In genomic region chr9:107590773-107591060, GRCm38 (mm10) we compare ENCODE assay signal across 14 mouse cellular contexts. TPM values are rescaled to one million over a fixed set of nuclear protein-coding genes. Genes with fewer than 3 reads are reported as not detected.
DNase-seq lines count a peak whose midpoint lies in the region; ATAC-seq and TF ChIP-seq lines count a peak whose summit lies in the region.
"Had no signal": no experiment of that assay in that cellular context is flagged by ENCODE, and none has a peak within 500 bp of the region (broad histone marks: within the 10 kb centered on the region; RNA-seq: fewer than 3 reads in every experiment).

No protein-coding gene starts in this region.

- peak; percentile 20; the same call in 1 of the 2 replicates for ATAC-seq in intestine, postnatal 0 days
- ATAC-seq in stomach, embryonic 15.5 days (ENCODE audit: insufficient read depth, low FRiP score, low read depth), result no peak
- ATAC-seq in megakaryocyte progenitor cell, adult 5-6 weeks (replicated peaks; ENCODE audit: poor library complexity), result no peak
- ATAC-seq in forebrain, embryonic 13.5 days, result no peak

- peak overlapping the region; percentile 55 for H3K4me3 ChIP-seq in gastrocnemius, adult 2 months
- no peak overlapping the region for H3K4me3 ChIP-seq in liver, adult 2 months (ENCODE audit: insufficient read depth, low read depth, low read length)
- H3K4me3 ChIP-seq in intestine, postnatal 0 days (ENCODE audit: low read depth, low read length), result peak overlapping the region; percentile 26
- no peak overlapping the region for H3K4me3 ChIP-seq in stomach, embryonic 15.5 days (replicated peaks)
- no peak overlapping the region for H3K4me3 ChIP-seq in forebrain, embryonic 13.5 days
- H3K4me3 ChIP-seq: layer of hippocampus, adult 2 months had no signal

- no peak for TF ChIP-seq CTCF in gastrocnemius, adult 2 months (IDR thresholded peaks at IDR 0.05)
- TF ChIP-seq CTCF in liver, adult 2 months (IDR thresholded peaks at IDR 0.05; ENCODE audit: low read depth, low read length), result no peak
- no peak for TF ChIP-seq CTCF in intestine, postnatal 0 days (IDR thresholded peaks at IDR 0.05; ENCODE audit: low read depth)

- H3K27ac ChIP-seq in gastrocnemius, adult 2 months, result peak overlapping the region; percentile 96
- H3K27ac ChIP-seq in liver, adult 2 months (replicated peaks; ENCODE audit: insufficient read depth, low read depth, low read length), result peak overlapping the region; percentile 65
- peak overlapping the region; percentile 95 for H3K27ac ChIP-seq in intestine, postnatal 0 days (ENCODE audit: low read depth, low read length)
- H3K27ac ChIP-seq in stomach, embryonic 15.5 days, result peak overlapping the region; percentile 57; the same call in 1 of the 2 replicates
- no peak overlapping the region for H3K27ac ChIP-seq in forebrain, embryonic 13.5 days
- H3K27ac ChIP-seq: forebrain, embryonic 10.5 days; layer of hippocampus, adult 2 months had no signal

- no peaks in the 10 kb centered on the region for H3K9me3 ChIP-seq in intestine, postnatal 0 days (ENCODE audit: control insufficient read depth)
- no peaks in the 10 kb centered on the region for H3K9me3 ChIP-seq in stomach, embryonic 15.5 days
- H3K9me3 ChIP-seq in forebrain, embryonic 13.5 days (replicated peaks), result no peaks in the 10 kb centered on the region
- H3K9me3 ChIP-seq: forebrain, embryonic 10.5 days had no signal

- peaks cover 4% of the 10 kb centered on the region; the same call in 1 of the 2 replicates for H3K36me3 ChIP-seq in liver, adult 2 months (ENCODE audit: control insufficient read depth, insufficient read depth, low read length)
- H3K36me3 ChIP-seq in intestine, postnatal 0 days (ENCODE audit: control insufficient read depth, insufficient read depth), result peaks cover 37% of the 10 kb centered on the region
- H3K36me3 ChIP-seq in stomach, embryonic 15.5 days, result peaks cover 36% of the 10 kb centered on the region
- peaks cover 48% of the 10 kb centered on the region for H3K36me3 ChIP-seq in forebrain, embryonic 13.5 days (ENCODE audit: poor library complexity, severe bottlenecking)

- H3K4me1 ChIP-seq in liver, adult 2 months (ENCODE audit: control insufficient read depth, insufficient read depth, low read length), result peaks cover 33% of the 10 kb centered on the region
- peaks cover 4% of the 10 kb centered on the region; the same call in 1 of the 2 replicates for H3K4me1 ChIP-seq in intestine, postnatal 0 days (replicated peaks; ENCODE audit: control insufficient read depth, insufficient read depth, low read length)
- H3K4me1 ChIP-seq in stomach, embryonic 15.5 days, result peaks cover 17% of the 10 kb centered on the region
- H3K4me1 ChIP-seq in forebrain, embryonic 13.5 days, result peaks cover 15% of the 10 kb centered on the region

- no peaks in the 10 kb centered on the region for H3K27me3 ChIP-seq in liver, adult 2 months (ENCODE audit: control insufficient read depth, insufficient read depth, low read length)
- H3K27me3 ChIP-seq in intestine, postnatal 0 days (replicated peaks; ENCODE audit: control insufficient read depth, insufficient read depth, low read length), result no peaks in the 10 kb centered on the region
- no peaks in the 10 kb centered on the region for H3K27me3 ChIP-seq in stomach, embryonic 15.5 days (replicated peaks)
- H3K27me3 ChIP-seq in forebrain, embryonic 13.5 days, result no peaks in the 10 kb centered on the region

- H3K79me2 ChIP-seq in liver, adult 2 months (ENCODE audit: control insufficient read depth, insufficient read depth, low read length), result no peaks in the 10 kb centered on the region

- 0 out of 2 replicates have a peak overlapping the region, but pooled peaks have one; percentile 4 for H3K9ac ChIP-seq in liver, adult 2 months (ENCODE audit: low read depth, low read length)
- H3K9ac ChIP-seq in intestine, postnatal 0 days (ENCODE audit: low read depth, low read length), result peak overlapping the region; percentile 26; the same call in 1 of the 2 replicates
- H3K9ac ChIP-seq in stomach, embryonic 15.5 days, result no peak overlapping the region
- H3K9ac ChIP-seq in forebrain, embryonic 13.5 days, result no peak overlapping the region

- 36% methylated on average over 6 of the region's 6 CpGs for WGBS in liver, adult 2 months
- WGBS in intestine, postnatal 0 days, result 47% methylated on average over 6 of the region's 6 CpGs
- WGBS in stomach, embryonic 15.5 days, result 86% methylated on average over 6 of the region's 6 CpGs
- WGBS in forebrain, embryonic 13.5 days, result 95% methylated on average over 6 of the region's 6 CpGs

- intact Hi-C loops in gastrocnemius, adult 2 months (cut with DNase I), result no loop called here
- intact Hi-C loops in gastrocnemius, postnatal 14 days (cut with DNase I; ENCODE audit: low total_unique reads), result no loop called here

- peak overlapping the region; percentile 60 for H3K4me2 ChIP-seq in intestine, postnatal 0 days (replicated peaks; ENCODE audit: low read depth)
- no peak overlapping the region; the same call in 1 of the 2 replicates for H3K4me2 ChIP-seq in stomach, embryonic 15.5 days
- H3K4me2 ChIP-seq in forebrain, embryonic 13.5 days, result no peak overlapping the region

- TF ChIP-seq POLR2A in liver, adult 2 months (IDR thresholded peaks at IDR 0.05; ENCODE audit: extremely low read depth, insufficient read depth, low read length), result no peak

- DNase-seq in gastrocnemius, adult 2 months, result no peak
- no peak for DNase-seq in gastrocnemius, postnatal 14 days
- DNase-seq in liver, adult 2 months (ENCODE audit: extremely low read depth, low read depth, low spot score), result peak; percentile 96
- DNase-seq in liver, result no peak
- DNase-seq: adrenal gland, postnatal 14 days; right cerebral cortex, adult 18-20 months; thymus, adult 2 months had no signal

RNA-seq across cellular contexts. Expression of gene Ifrd2, which starts 3.3 kb away (rescaled TPM):
- total RNA-seq in gastrocnemius, adult 2 months (2021), result 10 to 100 TPM; 48.5 to 50.4 TPM
- 10 to 100 TPM; 33.5 to 42.7 TPM for total RNA-seq in gastrocnemius, postnatal 14 days (2021)
- 21.5 and 32.2 TPM in 2 replicates for total RNA-seq in liver, adult 2 months (2014; rRNA removed)
- polyA plus RNA-seq in liver, adult 2 months (2012; rRNA removed), result 54.6 and 56.2 TPM in 2 replicates
- 36.9 and 38.9 TPM in 2 replicates for polyA plus RNA-seq in intestine, postnatal 0 days (2015; fragmentation: Nextera tagmentation; extraction: Ambion mirVana)
- polyA plus RNA-seq in stomach, embryonic 15.5 days (2015; fragmentation: Nextera tagmentation; extraction: Ambion mirVana), result 65.1 and 68.2 TPM in 2 replicates
- total RNA-seq in megakaryocyte progenitor cell, adult 5-6 weeks (2015), result 68.0 and 93.4 TPM in 2 replicates
- 31.5 and 72.4 TPM in 2 replicates for total RNA-seq in megakaryocyte progenitor cell, adult 5-6 weeks (2017)
- 15.4 and 20.8 TPM in 2 replicates for polyA plus RNA-seq in forebrain, embryonic 13.5 days (2015; fragmentation: Nextera tagmentation; extraction: Ambion mirVana)

RNA-seq across cellular contexts. Expression of gene Hyal3, which starts 10.1 kb away (rescaled TPM):
- under 1 TPM; 0.22 to 0.33 TPM for total RNA-seq in gastrocnemius, adult 2 months (2021)
- total RNA-seq in gastrocnemius, postnatal 14 days (2021), result under 1 TPM; 0.23 to 0.49 TPM
- total RNA-seq in liver, adult 2 months (2014; rRNA removed), result 0.13 and 0.18 TPM in 2 replicates
- 0.29 and 0.54 TPM in 2 replicates for polyA plus RNA-seq in liver, adult 2 months (2012; rRNA removed)
- 0.31 and 0.50 TPM in 2 replicates for polyA plus RNA-seq in intestine, postnatal 0 days (2015; fragmentation: Nextera tagmentation; extraction: Ambion mirVana)
- 1.1 and 1.7 TPM in 2 replicates for polyA plus RNA-seq in stomach, embryonic 15.5 days (2015; fragmentation: Nextera tagmentation; extraction: Ambion mirVana)
- total RNA-seq in megakaryocyte progenitor cell, adult 5-6 weeks (2015), result 1.4 and 1.7 TPM in 2 replicates
- 0.58 TPM in 1 of 2 replicates, not detected in the other for total RNA-seq in megakaryocyte progenitor cell, adult 5-6 weeks (2017)
- 1.1 and 1.5 TPM in 2 replicates for polyA plus RNA-seq in forebrain, embryonic 13.5 days (2015; fragmentation: Nextera tagmentation; extraction: Ambion mirVana)

RNA-seq across cellular contexts. Expression of gene Naa80, which starts 12.0 kb away (rescaled TPM):
- total RNA-seq in gastrocnemius, adult 2 months (2021), result 10 to 100 TPM; 11.8 to 14.7 TPM
- 10 to 100 TPM; 12.0 TPM for total RNA-seq in gastrocnemius, postnatal 14 days (2021)
- 12.3 and 12.8 TPM in 2 replicates for total RNA-seq in liver, adult 2 months (2014; rRNA removed)
- 88.5 and 130 TPM in 2 replicates for polyA plus RNA-seq in liver, adult 2 months (2012; rRNA removed)
- polyA plus RNA-seq in intestine, postnatal 0 days (2015; fragmentation: Nextera tagmentation; extraction: Ambion mirVana), result 20.4 and 21.4 TPM in 2 replicates
- 16.1 and 18.6 TPM in 2 replicates for polyA plus RNA-seq in stomach, embryonic 15.5 days (2015; fragmentation: Nextera tagmentation; extraction: Ambion mirVana)
- 9.3 and 15.4 TPM in 2 replicates for total RNA-seq in megakaryocyte progenitor cell, adult 5-6 weeks (2015)
- 9.3 and 10.4 TPM in 2 replicates for total RNA-seq in megakaryocyte progenitor cell, adult 5-6 weeks (2017)
- polyA plus RNA-seq in forebrain, embryonic 13.5 days (2015; fragmentation: Nextera tagmentation; extraction: Ambion mirVana), result 14.5 and 17.9 TPM in 2 replicates

RNA-seq across cellular contexts. Expression of gene Hyal1, which starts 14.0 kb away (rescaled TPM):
- 1 to 10 TPM; 1.6 to 2.4 TPM for total RNA-seq in gastrocnemius, adult 2 months (2021)
- 1 to 10 TPM; 2.6 to 2.7 TPM for total RNA-seq in gastrocnemius, postnatal 14 days (2021)
- total RNA-seq in liver, adult 2 months (2014; rRNA removed), result 33.2 TPM in 2 replicates
- 35.1 and 43.4 TPM in 2 replicates for polyA plus RNA-seq in liver, adult 2 months (2012; rRNA removed)
- 2.4 and 2.8 TPM in 2 replicates for polyA plus RNA-seq in intestine, postnatal 0 days (2015; fragmentation: Nextera tagmentation; extraction: Ambion mirVana)
- polyA plus RNA-seq in stomach, embryonic 15.5 days (2015; fragmentation: Nextera tagmentation; extraction: Ambion mirVana), result 9.2 and 10.8 TPM in 2 replicates
- total RNA-seq in megakaryocyte progenitor cell, adult 5-6 weeks (2015), result 0.44 and 0.54 TPM in 2 replicates
- total RNA-seq in megakaryocyte progenitor cell, adult 5-6 weeks (2017), result 0.54 and 1.1 TPM in 2 replicates
- polyA plus RNA-seq in forebrain, embryonic 13.5 days (2015; fragmentation: Nextera tagmentation; extraction: Ambion mirVana), result 8.4 and 8.5 TPM in 2 replicates

RNA-seq across cellular contexts. Expression of gene Sema3b, which starts 18.3 kb away (rescaled TPM):
- 10 to 100 TPM; 11.2 to 17.9 TPM for total RNA-seq in gastrocnemius, adult 2 months (2021)
- total RNA-seq in gastrocnemius, postnatal 14 days (2021), result 10 to 100 TPM; 27.6 to 35.2 TPM
- total RNA-seq in liver, adult 2 months (2014; rRNA removed), result 0.13 and 0.37 TPM in 2 replicates
- polyA plus RNA-seq in liver, adult 2 months (2012; rRNA removed), result 0.68 and 0.83 TPM in 2 replicates
- 37.1 and 37.3 TPM in 2 replicates for polyA plus RNA-seq in intestine, postnatal 0 days (2015; fragmentation: Nextera tagmentation; extraction: Ambion mirVana)
- 13.2 and 16.5 TPM in 2 replicates for polyA plus RNA-seq in stomach, embryonic 15.5 days (2015; fragmentation: Nextera tagmentation; extraction: Ambion mirVana)
- total RNA-seq in megakaryocyte progenitor cell, adult 5-6 weeks (2015), result not detected in 2 replicates
- total RNA-seq in megakaryocyte progenitor cell, adult 5-6 weeks (2017), result not detected in 2 replicates
- 1.8 and 2.0 TPM in 2 replicates for polyA plus RNA-seq in forebrain, embryonic 13.5 days (2015; fragmentation: Nextera tagmentation; extraction: Ambion mirVana)
- total RNA-seq: hematopoietic stem cell, adult 5-6 weeks had no signal

Comparison
In these comparisons a context has a peak if more than half of its experiments do, and no peak if none do; other contexts are left out.
1. H3K4me3 ChIP-seq: peak in gastrocnemius, adult 2 months (single experiment) and intestine, postnatal 0 days (single experiment); none in liver, adult 2 months (single experiment), stomach, embryonic 15.5 days (single experiment) and forebrain, embryonic 13.5 days (single experiment).
2. H3K9ac ChIP-seq: peak in liver, adult 2 months (single experiment) and intestine, postnatal 0 days (single experiment); none in stomach, embryonic 15.5 days (single experiment) and forebrain, embryonic 13.5 days (single experiment).